Mouse (Mus musculus): ENCODE results near the gene Yap1. TPM values are rescaled to one million over a fixed set of nuclear protein-coding genes. Genes with fewer than 3 reads are reported as not detected.

Yap1 gene
- polyA plus RNA-seq, 1 experiment from 2014 or later, result 8.7 TPM

GRCm38 (mm10) chr9:7950211-7950644 is 54.2 kb downstream of the Yap1 start:
- H3K36me3 ChIP-seq (ENCODE audit: control insufficient read depth, insufficient read depth, low read length), result peaks cover 9% of the 10 kb centered on the region; the same call in 1 of the 2 replicates
- no peak overlapping the region for H3K4me2 ChIP-seq (ENCODE audit: low read length)
- no peaks in the 10 kb centered on the region for H3K9me3 ChIP-seq (replicated peaks; ENCODE audit: control insufficient read depth, low read length)
- no peak overlapping the region for H3K9ac ChIP-seq (ENCODE audit: low read length)
- no peak for ATAC-seq
- H3K4me1 ChIP-seq (ENCODE audit: control insufficient read depth, insufficient read depth, low read length), result no peaks in the 10 kb centered on the region
- no peak for DNase-seq (ENCODE audit: low spot score)
- WGBS, result 86% methylated on average over 7 of the region's 7 CpGs
- H3K4me3 ChIP-seq (ENCODE audit: low read depth, low read length), result no peak overlapping the region
- H3K27ac ChIP-seq (ENCODE audit: low read depth, low read length), result no peak overlapping the region
- H3K27me3 ChIP-seq (replicated peaks; ENCODE audit: control insufficient read depth, insufficient read depth, low read length), result no peaks in the 10 kb centered on the region

GRCm38 (mm10) chr9:7947946-7948345 is 56.5 kb downstream of the Yap1 start:
- Histone ChIP-seq H3K36me3 (ENCODE audit: control insufficient read depth, insufficient read depth, low read length) (peaks cover 22% of the 10 kb centered on the region; the same call in 1 of the 2 replicates), H3K27ac (ENCODE audit: low read depth, low read length) (no peak overlapping the region), H3K4me3 (ENCODE audit: low read depth, low read length) (no peak overlapping the region), H3K9ac (ENCODE audit: low read length) (no peak overlapping the region), H3K27me3 (replicated peaks; ENCODE audit: control insufficient read depth, insufficient read depth, low read length) (no peaks in the 10 kb centered on the region), H3K4me1 (ENCODE audit: control insufficient read depth, insufficient read depth, low read length) (no peaks in the 10 kb centered on the region), H3K4me2 (ENCODE audit: low read length) (no peak overlapping the region), H3K9me3 (replicated peaks; ENCODE audit: control insufficient read depth, low read length) (no peaks in the 10 kb centered on the region)
- DNase-seq (ENCODE audit: low spot score) (no peak), ATAC-seq (no peak)
- 91% methylated on average over 4 of the region's 4 CpGs for WGBS

- no peak for ATAC-seq
- no peak for DNase-seq (ENCODE audit: low spot score)
- whole genome bisulfite sequencing, result 92% methylated on average over 7 of the region's 7 CpGs
Measured at GRCm38 (mm10) chr9:7943796-7944462, 60.5 kb downstream of the Yap1 start.

GRCm38 (mm10) chr9:7942701-7943100 is 61.7 kb downstream of the Yap1 start:
- peaks cover 16% of the 10 kb centered on the region; the same call in 1 of the 2 replicates for H3K36me3 ChIP-seq (ENCODE audit: control insufficient read depth, insufficient read depth, low read length)
- no peaks in the 10 kb centered on the region for H3K27me3 ChIP-seq (replicated peaks; ENCODE audit: control insufficient read depth, insufficient read depth, low read length)
- H3K9ac ChIP-seq (ENCODE audit: low read length), result no peak overlapping the region
- H3K4me3 ChIP-seq (ENCODE audit: low read depth, low read length), result no peak overlapping the region
- DNase-seq (ENCODE audit: low spot score) (no peak), ATAC-seq (no peak)
- no peaks in the 10 kb centered on the region for H3K9me3 ChIP-seq (replicated peaks; ENCODE audit: control insufficient read depth, low read length)
- no peak overlapping the region for H3K4me2 ChIP-seq (ENCODE audit: low read length)
- WGBS, result 92% methylated on average over 8 of the region's 8 CpGs
- H3K4me1 ChIP-seq (ENCODE audit: control insufficient read depth, insufficient read depth, low read length), result no peaks in the 10 kb centered on the region
- no peak overlapping the region for H3K27ac ChIP-seq (ENCODE audit: low read depth, low read length)

More at GRCm38 (mm10) chr9:7943796-7944462, 60.5 kb downstream of the Yap1 start:
- no peak overlapping the region for H3K9ac ChIP-seq (ENCODE audit: low read length)
- no peaks in the 10 kb centered on the region for H3K27me3 ChIP-seq (replicated peaks; ENCODE audit: control insufficient read depth, insufficient read depth, low read length)
- peaks cover 20% of the 10 kb centered on the region; the same call in 1 of the 2 replicates for H3K36me3 ChIP-seq (ENCODE audit: control insufficient read depth, insufficient read depth, low read length)
- no peak overlapping the region for H3K27ac ChIP-seq (ENCODE audit: low read depth, low read length)
- no peaks in the 10 kb centered on the region for H3K9me3 ChIP-seq (replicated peaks; ENCODE audit: control insufficient read depth, low read length)
- no peak overlapping the region for H3K4me3 ChIP-seq (ENCODE audit: low read depth, low read length)
- H3K4me1 ChIP-seq (ENCODE audit: control insufficient read depth, insufficient read depth, low read length), result no peaks in the 10 kb centered on the region
- H3K4me2 ChIP-seq (ENCODE audit: low read length), result no peak overlapping the region

GRCm38 (mm10) chr9:7940075-7940474 is 64.3 kb downstream of the Yap1 start:
- ATAC-seq (no peak), DNase-seq (ENCODE audit: low spot score) (no peak)
- no peaks in the 10 kb centered on the region for H3K9me3 ChIP-seq (replicated peaks; ENCODE audit: control insufficient read depth, low read length)
- no peak overlapping the region for H3K4me3 ChIP-seq (ENCODE audit: low read depth, low read length)
- H3K4me1 ChIP-seq (ENCODE audit: control insufficient read depth, insufficient read depth, low read length), result no peaks in the 10 kb centered on the region
- no peak overlapping the region for H3K27ac ChIP-seq (ENCODE audit: low read depth, low read length)
- H3K4me2 ChIP-seq (ENCODE audit: low read length), result no peak overlapping the region
- 95% methylated on average over 4 of the region's 4 CpGs for WGBS
- H3K36me3 ChIP-seq (ENCODE audit: control insufficient read depth, insufficient read depth, low read length), result peaks cover 30% of the 10 kb centered on the region
- no peak overlapping the region for H3K9ac ChIP-seq (ENCODE audit: low read length)
- no peaks in the 10 kb centered on the region for H3K27me3 ChIP-seq (replicated peaks; ENCODE audit: control insufficient read depth, insufficient read depth, low read length)

- WGBS, result 94% methylated on average over 10 of the region's 10 CpGs
- Histone ChIP-seq H3K9me3 (replicated peaks; ENCODE audit: control insufficient read depth, low read length) (peaks cover 7% of the 10 kb centered on the region; the same call in 1 of the 2 replicates), H3K9ac (ENCODE audit: low read length) (no peak overlapping the region), H3K4me2 (ENCODE audit: low read length) (no peak overlapping the region), H3K4me3 (ENCODE audit: low read depth, low read length) (no peak overlapping the region), H3K4me1 (ENCODE audit: control insufficient read depth, insufficient read depth, low read length) (no peaks in the 10 kb centered on the region), H3K36me3 (ENCODE audit: control insufficient read depth, insufficient read depth, low read length) (peaks cover 42% of the 10 kb centered on the region), H3K27me3 (replicated peaks; ENCODE audit: control insufficient read depth, insufficient read depth, low read length) (no peaks in the 10 kb centered on the region), H3K27ac (ENCODE audit: low read depth, low read length) (no peak overlapping the region)
- ATAC-seq (no peak), DNase-seq (ENCODE audit: low spot score) (no peak)
Measured at GRCm38 (mm10) chr9:7934419-7934818, 70.0 kb downstream of the Yap1 start.

- DNase-seq (ENCODE audit: low spot score), result peak; percentile 41
- 72% methylated on average over 6 of the region's 6 CpGs for WGBS
- no peak overlapping the region for H3K9ac ChIP-seq (ENCODE audit: low read length)
Measured at GRCm38 (mm10) chr9:7929552-7929951, 74.8 kb downstream of the Yap1 start.

GRCm38 (mm10) chr9:7928866-7929265 is 75.5 kb downstream of the Yap1 start:
- no peak for ATAC-seq
- no peaks in the 10 kb centered on the region for H3K27me3 ChIP-seq (replicated peaks; ENCODE audit: control insufficient read depth, insufficient read depth, low read length)
- no peak overlapping the region for H3K27ac ChIP-seq (ENCODE audit: low read depth, low read length)
- H3K36me3 ChIP-seq (ENCODE audit: control insufficient read depth, insufficient read depth, low read length), result peaks cover 17% of the 10 kb centered on the region
- no peaks in the 10 kb centered on the region for H3K4me1 ChIP-seq (ENCODE audit: control insufficient read depth, insufficient read depth, low read length)
- H3K4me3 ChIP-seq (ENCODE audit: low read depth, low read length), result no peak overlapping the region
- peaks cover 7% of the 10 kb centered on the region; the same call in 1 of the 2 replicates for H3K9me3 ChIP-seq (replicated peaks; ENCODE audit: control insufficient read depth, low read length)
- H3K4me2 ChIP-seq (ENCODE audit: low read length), result no peak overlapping the region
- 90% methylated on average over 3 of the region's 3 CpGs for WGBS
- DNase-seq (ENCODE audit: low spot score), result no peak
- H3K9ac ChIP-seq (ENCODE audit: low read length), result no peak overlapping the region

More at GRCm38 (mm10) chr9:7929552-7929951, 74.8 kb downstream of the Yap1 start:
- peaks cover 24% of the 10 kb centered on the region for H3K36me3 ChIP-seq (ENCODE audit: control insufficient read depth, insufficient read depth, low read length)
- H3K4me3 ChIP-seq (ENCODE audit: low read depth, low read length), result no peak overlapping the region
- peaks cover 7% of the 10 kb centered on the region; the same call in 1 of the 2 replicates for H3K9me3 ChIP-seq (replicated peaks; ENCODE audit: control insufficient read depth, low read length)
- H3K4me1 ChIP-seq (ENCODE audit: control insufficient read depth, insufficient read depth, low read length), result no peaks in the 10 kb centered on the region
- no peaks in the 10 kb centered on the region for H3K27me3 ChIP-seq (replicated peaks; ENCODE audit: control insufficient read depth, insufficient read depth, low read length)
- no peak overlapping the region for H3K27ac ChIP-seq (ENCODE audit: low read depth, low read length)
- no peak overlapping the region for H3K4me2 ChIP-seq (ENCODE audit: low read length)
- ATAC-seq, result no peak; the same call in 1 of the 2 replicates

- no peak for ATAC-seq
- WGBS, result 93% methylated on average over 3 of the region's 3 CpGs
- Histone ChIP-seq H3K4me3 (ENCODE audit: low read depth, low read length) (no peak overlapping the region), H3K4me2 (ENCODE audit: low read length) (no peak overlapping the region), H3K9me3 (replicated peaks; ENCODE audit: control insufficient read depth, low read length) (peaks cover 7% of the 10 kb centered on the region; the same call in 1 of the 2 replicates), H3K36me3 (ENCODE audit: control insufficient read depth, insufficient read depth, low read length) (peaks cover 15% of the 10 kb centered on the region), H3K9ac (ENCODE audit: low read length) (no peak overlapping the region), H3K27ac (ENCODE audit: low read depth, low read length) (no peak overlapping the region), H3K27me3 (replicated peaks; ENCODE audit: control insufficient read depth, insufficient read depth, low read length) (no peaks in the 10 kb centered on the region), H3K4me1 (ENCODE audit: control insufficient read depth, insufficient read depth, low read length) (no peaks in the 10 kb centered on the region)
- DNase-seq (ENCODE audit: low spot score), result no peak
Measured at GRCm38 (mm10) chr9:7928207-7928793, 76.1 kb downstream of the Yap1 start.

All from forebrain, embryonic 14.5 days (tissue).